Mouse (Mus musculus): ENCODE data around the gene Ugt1a9. TPM values are rescaled to one million over a fixed set of nuclear protein-coding genes. Genes with fewer than 3 reads are reported as not detected.

The Ugt1a9 gene
- polyA plus RNA-seq, 1 experiment, result not detected

GRCm38 (mm10) chr1:88227482-88227881 lies 156.9 kb downstream of the Ugt1a9 start:
- no peak for TF ChIP-seq GATA1 (IDR thresholded peaks at IDR 0.05; ENCODE audit: low read length)

DNA sequence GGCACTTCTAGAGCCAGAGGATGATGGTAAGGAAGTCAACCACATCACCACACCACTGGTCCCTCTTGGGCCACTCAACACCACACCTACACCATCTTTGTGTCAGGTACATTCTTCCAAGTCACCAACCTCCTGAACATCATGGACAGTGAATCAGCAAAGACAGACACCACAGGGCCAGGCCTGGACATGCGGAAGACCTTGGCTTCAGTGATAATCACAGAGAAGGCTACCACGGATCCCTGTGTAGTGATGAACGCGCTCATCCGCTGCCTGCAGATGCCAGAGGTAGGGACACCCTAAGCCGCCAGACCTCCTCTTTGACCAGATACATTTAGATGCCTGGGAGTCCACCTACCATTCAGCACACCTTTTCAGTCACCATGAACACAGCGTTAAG lies 157.5 kb downstream of the Ugt1a9 start:
- no peak for TF ChIP-seq GATA1 (IDR thresholded peaks at IDR 0.05; ENCODE audit: low read length)

DNA sequence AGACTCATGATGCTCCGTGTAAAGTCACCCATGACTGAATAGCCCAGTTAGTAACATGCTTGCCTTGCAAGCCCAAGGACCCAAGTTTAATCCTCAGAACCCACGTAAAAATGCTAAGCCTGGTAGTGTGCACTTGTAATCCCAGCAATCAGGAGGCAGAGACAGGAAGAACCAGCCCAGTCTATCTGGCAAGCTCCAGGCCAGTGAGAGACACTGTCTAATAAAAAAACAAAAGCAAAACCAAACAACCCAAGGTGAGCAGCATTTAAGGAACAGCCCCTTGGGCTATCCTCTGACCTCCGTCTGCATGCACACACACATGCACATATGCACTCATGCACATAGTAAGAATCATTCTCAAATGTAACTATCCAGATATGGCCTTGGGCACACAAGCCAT lies 159.0 kb downstream of the Ugt1a9 start:
- no peak for TF ChIP-seq GATA1 (IDR thresholded peaks at IDR 0.05; ENCODE audit: low read length)

DNA sequence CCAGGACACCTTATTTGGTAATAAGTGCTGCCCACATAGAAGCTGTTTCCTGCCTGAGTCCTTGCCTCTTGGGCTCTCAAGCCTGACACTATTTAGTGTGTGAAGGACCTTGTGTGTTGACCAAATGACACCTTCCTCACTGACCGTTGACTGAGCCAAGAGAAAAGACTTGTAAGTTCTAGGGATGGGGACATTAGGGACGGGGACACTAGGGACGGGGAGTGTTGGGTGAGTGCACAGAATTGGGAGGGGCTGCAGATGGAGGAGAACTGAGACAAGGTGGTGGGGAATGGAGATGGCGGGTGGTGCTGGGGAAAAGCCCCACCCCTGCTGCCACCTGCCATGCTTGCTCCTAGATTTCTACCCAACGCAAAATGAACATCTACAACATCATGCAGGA lies 159.4 kb downstream of the Ugt1a9 start:
- TF ChIP-seq GATA1 (IDR thresholded peaks at IDR 0.05; ENCODE audit: low read length), result no peak

DNA sequence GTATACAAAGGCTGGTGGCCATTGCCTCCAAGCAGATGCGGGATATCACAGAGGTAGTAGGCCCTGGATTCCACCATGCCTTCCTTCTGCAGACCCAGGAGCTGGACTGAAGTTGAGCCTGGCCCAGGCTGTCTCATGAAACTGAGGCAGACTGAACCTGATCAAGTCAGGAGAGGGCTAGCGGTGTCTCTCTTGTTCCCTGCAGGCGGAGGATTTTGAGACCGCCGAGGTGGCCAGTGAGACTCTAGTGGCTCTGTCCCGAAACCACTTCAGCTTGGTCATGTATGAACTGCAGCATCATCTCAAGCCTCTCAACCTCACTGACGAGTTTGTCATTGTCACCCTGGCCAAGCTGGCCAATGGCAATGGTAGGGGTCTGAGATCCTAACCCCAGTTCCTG lies 159.8 kb downstream of the Ugt1a9 start:
- TF ChIP-seq GATA1 (IDR thresholded peaks at IDR 0.05; ENCODE audit: low read length), result no peak

GRCm38 (mm10) chr1:88230981-88231802 lies 160.6 kb downstream of the Ugt1a9 start:
- TF ChIP-seq GATA1 (IDR thresholded peaks at IDR 0.05; ENCODE audit: low read length), result no peak

- TF ChIP-seq GATA1 (IDR thresholded peaks at IDR 0.05; ENCODE audit: low read length), result no peak
Observed at GRCm38 (mm10) chr1:88231803-88232499, 161.4 kb downstream of the Ugt1a9 start.

- no peak for TF ChIP-seq GATA1 (IDR thresholded peaks at IDR 0.05; ENCODE audit: low read length)
Observed at GRCm38 (mm10) chr1:88232664-88233380, 162.2 kb downstream of the Ugt1a9 start.

DNA sequence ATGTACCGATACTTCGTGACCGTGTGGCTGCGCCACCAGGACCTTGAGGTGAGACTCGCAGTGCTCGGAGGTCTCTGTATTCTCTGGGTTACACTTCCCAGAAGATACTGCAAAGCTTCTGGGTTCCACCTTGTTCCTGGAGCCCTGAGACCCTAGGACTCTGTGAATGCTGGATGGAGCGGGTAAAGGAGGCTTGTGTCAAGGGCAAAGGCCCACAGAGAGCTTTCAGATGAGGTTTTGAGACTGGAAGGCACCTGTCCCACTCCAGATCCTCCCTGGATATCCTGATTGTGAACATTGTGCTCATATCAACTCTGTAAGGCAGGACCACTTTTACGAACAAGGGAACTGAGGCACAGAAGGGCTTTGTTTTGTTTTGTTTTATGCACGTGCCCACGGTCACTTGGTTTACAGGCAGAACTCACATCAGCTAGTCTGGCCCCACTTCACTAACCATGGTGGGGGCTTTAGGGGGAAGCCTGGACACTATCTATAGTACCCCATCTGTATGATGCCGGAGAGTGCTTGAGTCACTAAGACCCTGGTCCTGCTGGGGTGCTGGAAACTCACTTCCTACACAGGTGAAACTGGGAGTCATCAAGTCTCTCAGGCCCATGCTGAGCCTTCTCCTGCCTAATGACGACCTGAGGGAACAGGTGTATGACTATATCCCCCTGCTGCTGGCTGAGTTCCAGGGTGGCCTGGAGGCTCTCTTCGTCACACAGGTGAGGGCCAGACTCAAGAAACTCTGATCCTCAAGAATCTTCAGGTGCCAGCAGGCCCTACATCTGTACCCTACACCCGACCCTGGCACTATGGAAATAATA lies 163.0 kb downstream of the Ugt1a9 start:
- no peak for TF ChIP-seq GATA1 (IDR thresholded peaks at IDR 0.05; ENCODE audit: low read length)

DNA sequence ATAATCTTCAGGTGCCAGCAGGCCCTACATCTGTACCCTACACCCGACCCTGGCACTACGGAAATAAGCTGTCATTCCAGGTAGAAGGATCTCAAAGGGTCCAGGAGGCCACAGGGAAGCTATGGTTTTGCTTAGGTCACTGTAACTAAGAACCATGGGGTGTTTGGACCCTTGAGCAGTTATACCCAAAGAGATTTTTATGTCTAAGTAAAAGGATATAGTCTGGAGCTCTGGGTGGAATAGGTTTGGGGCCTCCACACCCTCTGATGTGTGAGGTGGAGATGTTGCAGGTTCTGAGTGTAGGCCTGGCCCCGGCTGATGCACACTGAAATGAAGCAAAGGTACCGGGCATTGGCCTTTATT lies 163.6 kb downstream of the Ugt1a9 start:
- no peak for TF ChIP-seq GATA1 (IDR thresholded peaks at IDR 0.05; ENCODE audit: low read length)

DNA sequence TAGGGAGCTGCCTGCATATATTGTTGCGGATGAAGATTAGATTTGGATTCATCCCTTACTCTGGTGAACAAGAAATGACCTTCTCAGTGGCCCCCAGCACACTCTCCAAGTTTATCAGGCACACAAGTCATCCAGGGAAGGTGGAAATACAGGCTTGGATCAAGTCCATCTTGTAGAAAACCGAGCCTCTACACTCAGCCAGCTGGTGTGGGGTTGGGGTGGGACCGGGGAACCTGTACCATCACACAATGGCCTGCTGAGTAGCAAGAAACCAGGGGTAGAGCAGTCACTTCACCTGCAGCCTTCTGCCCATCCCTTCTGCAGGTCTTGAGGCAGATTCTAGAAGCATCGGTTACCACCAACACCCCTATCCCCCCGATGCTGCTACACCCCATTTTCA lies 164.0 kb downstream of the Ugt1a9 start:
- no peak for TF ChIP-seq GATA1 (IDR thresholded peaks at IDR 0.05; ENCODE audit: low read length)

DNA sequence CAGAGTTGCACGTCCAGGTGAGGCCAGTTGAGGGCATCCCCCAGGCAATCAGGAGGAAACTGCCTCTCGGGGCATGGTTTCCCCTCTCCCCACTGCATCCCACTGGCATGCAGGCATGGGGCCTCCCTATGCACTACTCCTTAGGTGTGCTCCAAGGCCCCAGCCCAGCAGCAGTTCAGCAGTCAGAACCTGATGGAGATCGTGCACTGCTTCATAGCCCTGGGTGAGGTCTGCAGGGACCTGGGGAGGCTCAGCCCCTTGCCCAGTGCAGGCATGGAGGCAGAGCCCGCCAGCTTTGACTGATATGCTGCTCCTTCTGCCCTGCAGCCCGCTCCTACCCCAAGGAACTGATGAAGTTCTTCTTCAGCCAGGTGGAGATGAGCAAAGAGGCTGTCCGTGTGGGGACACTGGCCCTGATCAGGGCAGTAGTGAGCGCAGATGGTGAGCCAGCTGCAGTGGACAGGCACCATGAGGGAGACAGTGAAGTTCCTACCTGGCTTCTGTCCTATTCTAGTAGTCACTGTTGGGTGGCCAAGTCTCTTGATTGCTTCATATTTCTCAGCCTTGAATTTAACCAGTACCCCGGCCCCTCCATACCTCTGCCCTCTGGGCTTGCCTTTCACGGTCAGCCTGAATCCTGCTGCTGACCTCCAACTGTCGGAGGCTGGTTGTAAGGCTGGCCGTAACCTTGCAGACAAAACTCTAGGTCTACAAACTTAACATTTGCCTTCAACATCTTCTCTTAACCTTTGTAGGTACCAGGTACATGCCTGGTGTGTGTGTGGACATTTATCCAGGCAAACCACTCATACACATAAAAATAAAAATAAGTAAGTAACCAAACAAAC lies 164.7 kb downstream of the Ugt1a9 start:
- no peak for TF ChIP-seq GATA1 (IDR thresholded peaks at IDR 0.05; ENCODE audit: low read length)

DNA sequence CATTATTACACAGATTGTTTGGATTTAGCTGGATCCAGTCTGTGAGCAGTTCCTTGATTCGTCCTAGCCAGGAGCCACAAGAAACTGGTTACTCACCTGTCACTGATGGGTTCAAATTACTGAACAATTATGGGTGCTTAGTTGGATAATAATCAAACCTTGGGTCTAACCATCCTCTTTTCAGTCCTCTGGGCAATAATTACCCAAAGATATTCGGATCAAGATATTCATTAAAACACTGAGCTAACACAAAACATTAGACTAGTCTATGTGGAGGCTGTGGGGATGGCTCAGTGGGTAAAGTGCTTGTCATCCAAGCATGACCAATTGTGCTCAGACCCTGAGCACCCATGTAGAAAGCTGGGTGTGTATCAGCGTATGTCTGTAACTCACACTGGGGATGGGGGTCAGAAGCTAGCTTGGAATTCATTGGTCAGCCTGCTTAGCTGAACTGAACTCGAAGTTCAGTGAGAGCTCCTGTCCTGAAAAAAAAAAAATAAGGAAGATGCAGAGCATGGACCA lies 165.4 kb downstream of the Ugt1a9 start:
- no peak for TF ChIP-seq GATA1 (IDR thresholded peaks at IDR 0.05; ENCODE audit: low read length)

- no peak for TF ChIP-seq GATA1 (IDR thresholded peaks at IDR 0.05; ENCODE audit: low read length)
Observed at GRCm38 (mm10) chr1:88237311-88237710, 166.7 kb downstream of the Ugt1a9 start.
